ENCODE assay signal across 23 mouse cellular contexts in the genomic region with DNA sequence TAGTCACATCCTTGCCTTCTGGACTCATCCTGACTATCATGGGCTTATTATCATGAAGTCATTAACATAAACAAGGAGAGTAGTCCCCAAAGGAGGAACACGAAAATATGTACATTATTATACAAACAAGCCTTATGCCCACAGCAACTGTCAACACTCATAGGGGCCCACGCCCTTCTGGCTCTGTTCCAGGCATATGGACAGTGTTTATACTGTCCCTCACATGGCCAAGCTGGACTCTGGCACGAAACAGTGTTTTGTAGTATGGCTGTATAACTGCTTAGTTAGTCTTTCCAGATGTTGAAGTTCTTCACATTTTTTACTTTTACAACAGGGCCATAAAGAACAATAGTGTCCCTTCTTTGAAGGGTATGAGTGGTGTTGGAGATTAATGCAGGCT. TPM values are rescaled to one million over a fixed set of nuclear protein-coding genes. Genes with fewer than 3 reads are reported as not detected.
DNase-seq lines count a peak whose midpoint lies in the region; ATAC-seq and TF ChIP-seq lines count a peak whose summit lies in the region.
"Had no signal": no experiment of that assay in that cellular context is flagged by ENCODE, and none has a peak within 500 bp of the region (broad histone marks: within the 10 kb centered on the region; RNA-seq: fewer than 3 reads in every experiment).

No protein-coding gene starts in this region.

- no peak overlapping the region for H3K4me2 ChIP-seq in embryonic facial prominence, embryonic 15.5 days (replicated peaks)
- H3K4me2 ChIP-seq in lung, embryonic 14.5 days = no peak overlapping the region
- H3K4me2 ChIP-seq in lung, postnatal 0 days (replicated peaks; ENCODE audit: low read depth, low read length) = no peak overlapping the region
- H3K4me2 ChIP-seq: embryonic facial prominence, embryonic 12.5 days; forebrain, embryonic 12.5 days; forebrain, embryonic 15.5 days; heart, embryonic 13.5 days; hindbrain, embryonic 12.5 days; hindbrain, embryonic 15.5 days had no signal

- no peak for DNase-seq in embryonic facial prominence, embryonic 10.5 days (ENCODE audit: low spot score)
- DNase-seq in lung, embryonic 14.5 days = peak; percentile 80
- no peak for DNase-seq in lung, postnatal 36 days
- peak; percentile 19 for DNase-seq in lung, postnatal 0 days (ENCODE audit: low spot score)
- DNase-seq in lung, postnatal 25 days (ENCODE audit: low spot score) = no peak
- DNase-seq: adrenal gland, postnatal 10 days; adrenal gland, postnatal 36 days; cerebellum, adult 18-20 months; cerebellum, adult 9-10 months; cerebellum, postnatal 14 days; gastrocnemius, postnatal 25 days; heart, adult 2 months; heart, postnatal 14 days had no signal

- H3K36me3 ChIP-seq in embryonic facial prominence, embryonic 15.5 days = no peaks in the 10 kb centered on the region
- no peaks in the 10 kb centered on the region for H3K36me3 ChIP-seq in embryonic facial prominence, embryonic 10.5 days (replicated peaks)
- H3K36me3 ChIP-seq in lung, embryonic 14.5 days (ENCODE audit: insufficient read depth) = no peaks in the 10 kb centered on the region
- H3K36me3 ChIP-seq in lung, postnatal 0 days (ENCODE audit: insufficient read depth, low read length) = no peaks in the 10 kb centered on the region
- H3K36me3 ChIP-seq: embryonic facial prominence, embryonic 12.5 days; forebrain, embryonic 12.5 days; forebrain, embryonic 15.5 days; heart, embryonic 13.5 days; hindbrain, embryonic 12.5 days; hindbrain, embryonic 15.5 days had no signal

- WGBS in embryonic facial prominence, embryonic 15.5 days = 58% methylated on average over 3 of the region's 3 CpGs
- 84% methylated on average over 3 of the region's 3 CpGs for WGBS in embryonic facial prominence, embryonic 10.5 days
- WGBS in lung, embryonic 14.5 days = 28% methylated on average over 3 of the region's 3 CpGs
- 30% methylated on average over 3 of the region's 3 CpGs for WGBS in lung, postnatal 0 days

- ATAC-seq in embryonic facial prominence, embryonic 15.5 days (ENCODE audit: insufficient number of reproducible peaks, low FRiP score, low TSS enrichment, low read depth) = no peak
- peak; percentile 87 for ATAC-seq in lung, embryonic 14.5 days (ENCODE audit: insufficient read depth)
- ATAC-seq in lung, postnatal 0 days = no peak
- ATAC-seq: forebrain, embryonic 15.5 days; Patski had no signal

- H3K9me3 ChIP-seq in embryonic facial prominence, embryonic 15.5 days (replicated peaks) = no peaks in the 10 kb centered on the region
- peaks cover 14% of the 10 kb centered on the region for H3K9me3 ChIP-seq in embryonic facial prominence, embryonic 10.5 days
- peaks cover 15% of the 10 kb centered on the region for H3K9me3 ChIP-seq in lung, embryonic 14.5 days (ENCODE audit: low read depth, low read length)
- peaks cover 4% of the 10 kb centered on the region; the same call in 1 of the 2 replicates for H3K9me3 ChIP-seq in lung, postnatal 0 days (ENCODE audit: low read length)
- H3K9me3 ChIP-seq: heart, embryonic 10.5 days had no signal

- H3K9ac ChIP-seq in embryonic facial prominence, embryonic 15.5 days = no peak overlapping the region
- no peak overlapping the region for H3K9ac ChIP-seq in lung, embryonic 14.5 days
- no peak overlapping the region for H3K9ac ChIP-seq in lung, postnatal 0 days (replicated peaks; ENCODE audit: low read depth)
- H3K9ac ChIP-seq: embryonic facial prominence, embryonic 12.5 days; forebrain, embryonic 12.5 days; forebrain, embryonic 15.5 days; heart, embryonic 13.5 days; hindbrain, embryonic 12.5 days; hindbrain, embryonic 15.5 days had no signal

- no peaks in the 10 kb centered on the region for H3K4me1 ChIP-seq in embryonic facial prominence, embryonic 15.5 days
- H3K4me1 ChIP-seq in embryonic facial prominence, embryonic 10.5 days = peaks cover 6% of the 10 kb centered on the region; the same call in 1 of the 2 replicates
- no peaks in the 10 kb centered on the region for H3K4me1 ChIP-seq in lung, embryonic 14.5 days (ENCODE audit: insufficient read depth)
- H3K4me1 ChIP-seq in lung, postnatal 0 days (ENCODE audit: insufficient read depth, low read depth, low read length) = no peaks in the 10 kb centered on the region
- H3K4me1 ChIP-seq: embryonic facial prominence, embryonic 12.5 days; forebrain, embryonic 12.5 days; forebrain, embryonic 15.5 days; hindbrain, embryonic 12.5 days; hindbrain, embryonic 15.5 days had no signal

- TF ChIP-seq CTCF in lung, embryonic 14.5 days (IDR thresholded peaks at IDR 0.05; ENCODE audit: low read depth) = no peak
- no peak for TF ChIP-seq CTCF in lung, postnatal 0 days (IDR thresholded peaks at IDR 0.05)

- no peak overlapping the region for H3K4me3 ChIP-seq in embryonic facial prominence, embryonic 15.5 days (replicated peaks)
- H3K4me3 ChIP-seq in embryonic facial prominence, embryonic 10.5 days = no peak overlapping the region
- no peak overlapping the region for H3K4me3 ChIP-seq in lung, embryonic 14.5 days (ENCODE audit: low read depth, low read length)
- H3K4me3 ChIP-seq in lung, postnatal 0 days (ENCODE audit: low read depth, low read length) = no peak overlapping the region
- H3K4me3 ChIP-seq: embryonic facial prominence, embryonic 12.5 days; erythroblast, embryonic 14.5 days; forebrain, embryonic 12.5 days; forebrain, embryonic 15.5 days; heart, adult 2 months; heart, embryonic 10.5 days; heart, embryonic 13.5 days; hindbrain, embryonic 12.5 days; hindbrain, embryonic 15.5 days had no signal

- H3K27ac ChIP-seq in embryonic facial prominence, embryonic 15.5 days (replicated peaks) = peak overlapping the region; percentile 23; the same call in 1 of the 2 replicates
- H3K27ac ChIP-seq in embryonic facial prominence, embryonic 10.5 days (replicated peaks) = no peak overlapping the region
- no peak overlapping the region for H3K27ac ChIP-seq in lung, embryonic 14.5 days (ENCODE audit: low read depth)
- no peak overlapping the region for H3K27ac ChIP-seq in lung, postnatal 0 days (ENCODE audit: low read length)
- H3K27ac ChIP-seq: embryonic facial prominence, embryonic 12.5 days; forebrain, embryonic 12.5 days; forebrain, embryonic 15.5 days; heart, adult 2 months; heart, embryonic 10.5 days; heart, embryonic 13.5 days; hindbrain, embryonic 12.5 days; hindbrain, embryonic 15.5 days had no signal

- H3K27me3 ChIP-seq in embryonic facial prominence, embryonic 15.5 days = no peaks in the 10 kb centered on the region
- no peaks in the 10 kb centered on the region for H3K27me3 ChIP-seq in embryonic facial prominence, embryonic 10.5 days (replicated peaks; ENCODE audit: low read depth, poor library complexity, severe bottlenecking)
- H3K27me3 ChIP-seq in lung, embryonic 14.5 days (ENCODE audit: insufficient read depth, low read length) = no peaks in the 10 kb centered on the region
- H3K27me3 ChIP-seq in lung, postnatal 0 days (replicated peaks; ENCODE audit: insufficient read depth, low read length) = no peaks in the 10 kb centered on the region
- H3K27me3 ChIP-seq: embryonic facial prominence, embryonic 12.5 days; forebrain, embryonic 12.5 days; forebrain, embryonic 15.5 days; heart, embryonic 13.5 days; hindbrain, embryonic 12.5 days; hindbrain, embryonic 15.5 days had no signal

- TF ChIP-seq EP300 in lung, postnatal 0 days (IDR thresholded peaks at IDR 0.05) = no peak

RNA-seq across cellular contexts. Expression of a gene that starts 8.7 kb away (rescaled TPM):
- 47.1 and 56.9 TPM in 2 replicates for polyA plus RNA-seq in embryonic facial prominence, embryonic 15.5 days (2015; fragmentation: Nextera tagmentation; extraction: Ambion mirVana)
- polyA plus RNA-seq in embryonic facial prominence, embryonic 10.5 days (2016; fragmentation: Nextera tagmentation; extraction: Ambion mirVana) = 30.8 and 36.4 TPM in 2 replicates
- 140 and 147 TPM in 2 replicates for polyA plus RNA-seq in lung, embryonic 14.5 days (2014; fragmentation: Nextera tagmentation; extraction: Ambion mirVana)
- polyA plus RNA-seq in lung, postnatal 0 days (2015; fragmentation: Nextera tagmentation; extraction: Ambion mirVana) = 54.6 and 57.6 TPM in 2 replicates
- polyA plus RNA-seq: erythroblast, embryonic 14.5 days had no signal

Comparison
In these comparisons a context has a peak if more than half of its experiments do, and no peak if none do; other contexts are left out.
1. DNase-seq: peak in lung, embryonic 14.5 days (single experiment) and lung, postnatal 0 days (single experiment); none in embryonic facial prominence, embryonic 10.5 days (single experiment), lung, postnatal 36 days (single experiment) and lung, postnatal 25 days (single experiment).